Mouse (Mus musculus): Measurements from ENCODE around the gene Mcf2l.

Mcf2l gene

GRCm38 (mm10) chr8:12871461-12871860, 2.1 kb upstream of the Mcf2l start:
- no peak for ATAC-seq (ENCODE audit: insufficient number of reproducible peaks, low FRiP score, low TSS enrichment)

DNA sequence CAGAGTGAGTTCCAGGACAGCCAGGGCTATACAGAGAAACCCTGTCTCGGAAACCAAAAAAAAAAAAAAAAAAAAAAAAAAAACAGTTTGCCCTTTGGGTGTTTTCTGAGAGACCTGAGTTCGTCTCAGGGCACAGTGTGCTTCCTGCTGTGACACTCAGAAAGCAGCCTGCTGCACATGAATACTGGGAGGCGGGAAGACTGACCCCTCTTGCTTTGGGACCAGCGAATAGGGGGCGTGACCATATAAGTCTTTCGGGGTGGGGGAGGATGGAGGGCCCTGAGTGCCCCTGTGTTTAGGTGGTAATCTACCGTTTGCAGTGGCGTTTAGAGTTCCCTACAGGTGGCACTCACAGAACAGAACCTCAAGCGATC, 636 bp upstream of the Mcf2l start:
- no peak for ATAC-seq (ENCODE audit: insufficient number of reproducible peaks, low FRiP score, low TSS enrichment)

DNA sequence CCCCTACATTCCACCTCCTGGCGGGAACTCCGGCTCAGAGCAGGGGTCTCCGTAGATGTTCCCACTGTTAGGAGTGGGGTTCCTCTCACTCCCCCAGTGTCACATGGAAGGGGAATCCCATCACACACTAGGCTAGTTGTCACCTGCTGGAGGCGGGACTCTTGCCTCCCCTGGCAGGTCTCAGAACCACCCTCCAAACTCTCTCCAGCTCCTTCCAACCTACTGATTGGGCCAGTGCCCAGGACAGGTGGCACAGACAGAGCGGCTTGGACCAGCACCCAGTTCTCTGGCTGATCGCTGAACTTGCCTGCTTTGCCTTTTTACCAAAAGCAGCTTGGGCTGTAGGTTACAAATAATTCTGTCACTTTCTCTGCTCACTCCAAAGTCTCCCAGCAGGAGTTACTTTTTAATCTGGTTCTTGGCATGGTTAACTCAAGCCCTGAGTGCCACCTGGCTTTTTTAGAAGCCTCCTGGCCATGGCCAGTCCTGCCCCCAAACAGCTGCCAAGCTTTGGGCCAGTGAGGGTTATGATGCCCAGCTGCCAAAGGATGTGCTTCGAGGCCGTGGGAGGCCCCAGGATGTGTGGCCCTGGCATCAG, 687 bp downstream of the Mcf2l start:
- ATAC-seq (ENCODE audit: insufficient number of reproducible peaks, low FRiP score, low TSS enrichment), result peak; percentile 71

DNA sequence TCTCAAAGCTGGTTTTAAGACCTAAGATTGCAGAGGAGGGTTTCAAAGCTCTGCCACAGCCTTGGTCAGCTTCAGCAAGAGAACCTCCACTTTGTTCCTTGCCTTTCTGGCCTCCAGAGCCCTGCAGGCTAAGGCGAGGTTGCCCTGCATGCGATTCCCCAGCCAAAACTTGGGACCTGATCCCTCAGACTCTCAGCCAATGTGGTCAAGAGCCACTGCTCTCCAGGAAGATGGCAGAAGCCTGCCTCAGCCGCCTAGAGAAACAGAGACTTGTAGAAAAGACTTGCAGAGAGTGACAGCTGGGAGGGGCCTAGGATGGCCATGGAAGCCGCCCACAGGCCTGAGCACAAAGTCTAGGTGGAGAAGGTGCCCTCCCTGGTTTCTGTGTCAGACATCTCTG, 1.4 kb downstream of the Mcf2l start:
- ATAC-seq (ENCODE audit: insufficient number of reproducible peaks, low FRiP score, low TSS enrichment), result no peak

GRCm38 (mm10) chr8:12877126-12877525, 3.5 kb downstream of the Mcf2l start:
- ATAC-seq (ENCODE audit: insufficient number of reproducible peaks, low FRiP score, low TSS enrichment), result no peak

DNA sequence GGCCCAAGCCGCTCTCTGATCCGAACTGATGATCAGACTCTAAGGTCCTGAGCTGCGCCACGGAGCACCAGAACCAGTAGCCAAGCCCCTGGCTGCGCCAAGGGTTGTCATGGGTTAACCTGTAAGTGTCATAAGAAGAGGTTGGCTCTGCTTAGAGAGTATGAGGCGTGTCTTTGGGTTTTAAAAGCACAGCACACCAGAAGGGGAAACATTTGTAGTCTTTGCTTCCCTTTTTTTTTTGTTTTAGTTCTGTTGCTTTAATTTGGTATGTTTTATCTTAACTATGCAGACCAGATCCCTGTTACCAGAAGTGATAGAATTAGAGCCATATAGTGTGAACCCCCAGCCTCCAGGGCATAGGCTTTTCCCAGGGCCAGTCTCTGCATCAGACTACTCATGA, 6.6 kb downstream of the Mcf2l start:
- ATAC-seq (ENCODE audit: insufficient number of reproducible peaks, low FRiP score, low TSS enrichment), result no peak

- no peak; the same call in 1 of the 2 replicates for ATAC-seq (ENCODE audit: insufficient number of reproducible peaks, low FRiP score, low TSS enrichment)
These were observed 9.7 kb downstream of the Mcf2l start for GRCm38 (mm10) chr8:12883051-12884004.

- ATAC-seq (ENCODE audit: insufficient number of reproducible peaks, low FRiP score, low TSS enrichment), result no peak
These were observed 14.3 kb downstream of the Mcf2l start for GRCm38 (mm10) chr8:12887772-12888435.

DNA sequence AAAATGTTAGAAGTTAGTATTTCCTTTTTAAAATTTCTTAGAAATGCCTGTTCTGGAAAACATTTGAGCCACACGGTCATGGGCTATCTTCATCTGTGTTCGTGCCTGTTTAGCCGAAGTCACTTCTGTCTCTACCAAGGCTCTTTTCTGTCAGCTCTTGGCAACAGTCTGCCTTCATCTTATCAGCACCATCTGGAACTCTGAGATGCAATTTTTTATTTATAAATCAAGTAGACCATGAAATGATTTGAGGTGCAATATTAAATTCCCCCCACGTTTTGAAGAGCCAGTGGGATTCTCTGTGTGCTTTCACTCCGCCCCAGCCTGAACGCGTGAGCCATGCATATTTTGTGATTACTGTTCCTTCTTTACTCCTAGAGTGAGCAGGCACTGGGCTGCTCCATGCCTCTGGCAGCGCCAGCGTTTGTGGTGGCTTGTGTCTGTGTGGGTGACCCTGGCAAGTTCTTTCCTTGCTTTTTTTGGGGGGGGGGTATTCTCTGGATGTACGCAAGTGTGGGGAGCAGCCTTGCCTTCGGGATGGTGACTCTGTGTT, 15.5 kb downstream of the Mcf2l start:
- no peak for ATAC-seq (ENCODE audit: insufficient number of reproducible peaks, low FRiP score, low TSS enrichment)

DNA sequence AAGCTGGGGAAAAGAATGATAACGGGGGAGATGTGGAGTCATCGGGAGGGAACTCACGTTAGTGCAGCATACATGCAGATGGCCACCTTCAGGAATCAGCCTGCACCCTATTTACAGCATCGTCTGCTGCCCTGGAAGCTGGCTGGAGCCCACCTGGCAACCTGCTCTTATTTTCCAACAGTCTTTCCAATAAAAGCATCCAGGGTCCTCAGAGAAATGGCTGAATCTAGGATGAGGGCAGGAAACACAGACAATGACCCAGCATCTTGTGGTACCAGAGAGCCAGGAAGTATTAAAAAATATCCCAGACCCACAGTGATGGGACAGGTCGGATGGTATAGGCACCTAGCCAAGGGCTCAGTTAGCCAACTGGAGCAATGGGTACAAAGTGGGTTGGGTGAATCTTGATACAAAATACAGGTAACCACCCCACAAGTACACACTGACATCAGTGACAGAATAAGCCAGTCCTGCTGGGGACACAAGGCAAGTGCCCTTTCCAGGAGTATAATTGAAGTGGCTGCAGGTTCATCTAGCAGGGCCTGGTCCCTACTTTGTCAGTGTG, 19.4 kb downstream of the Mcf2l start:
- no peak for ATAC-seq (ENCODE audit: insufficient number of reproducible peaks, low FRiP score, low TSS enrichment)

GRCm38 (mm10) chr8:12893797-12894578, 20.4 kb downstream of the Mcf2l start:
- ATAC-seq (ENCODE audit: insufficient number of reproducible peaks, low FRiP score, low TSS enrichment), result peak; percentile 75

DNA sequence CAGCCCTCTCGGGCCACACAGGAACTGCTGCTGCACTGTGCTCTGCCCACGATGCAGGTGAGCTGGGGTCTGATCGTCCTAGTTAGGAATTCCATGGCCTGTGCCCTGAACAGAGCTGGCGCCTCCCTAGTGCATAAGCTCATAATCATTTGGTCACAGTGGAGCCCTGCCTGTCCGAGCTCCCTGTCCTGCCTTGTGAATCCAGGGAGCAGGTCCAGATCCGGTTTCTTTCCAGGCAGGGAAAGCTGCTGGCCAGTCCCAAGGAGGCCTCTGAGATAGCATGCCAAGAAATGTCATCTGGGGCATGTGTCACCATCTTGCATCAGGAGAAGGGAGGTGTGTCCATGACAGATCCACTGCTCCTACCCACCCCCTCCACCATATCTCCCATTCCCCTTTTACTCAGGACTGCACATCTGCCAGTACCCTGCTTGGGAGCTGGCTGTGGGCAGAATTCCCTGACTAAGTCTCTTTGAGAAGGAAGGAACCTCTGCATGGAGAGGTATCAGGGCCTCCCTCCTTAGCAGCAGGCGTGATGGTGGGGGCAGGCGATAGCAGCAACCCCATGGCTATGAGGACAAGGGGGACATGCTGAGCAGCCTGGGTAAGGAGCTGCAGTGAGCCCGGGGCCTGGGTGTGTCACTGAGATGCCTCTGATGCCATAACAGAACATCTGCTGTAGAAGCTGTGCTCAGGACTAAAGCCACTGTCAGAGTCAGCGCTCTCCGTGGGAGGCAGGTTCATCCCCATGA, 21.4 kb downstream of the Mcf2l start:
- peak; percentile 1; the same call in 1 of the 2 replicates for ATAC-seq (ENCODE audit: insufficient number of reproducible peaks, low FRiP score, low TSS enrichment)

DNA sequence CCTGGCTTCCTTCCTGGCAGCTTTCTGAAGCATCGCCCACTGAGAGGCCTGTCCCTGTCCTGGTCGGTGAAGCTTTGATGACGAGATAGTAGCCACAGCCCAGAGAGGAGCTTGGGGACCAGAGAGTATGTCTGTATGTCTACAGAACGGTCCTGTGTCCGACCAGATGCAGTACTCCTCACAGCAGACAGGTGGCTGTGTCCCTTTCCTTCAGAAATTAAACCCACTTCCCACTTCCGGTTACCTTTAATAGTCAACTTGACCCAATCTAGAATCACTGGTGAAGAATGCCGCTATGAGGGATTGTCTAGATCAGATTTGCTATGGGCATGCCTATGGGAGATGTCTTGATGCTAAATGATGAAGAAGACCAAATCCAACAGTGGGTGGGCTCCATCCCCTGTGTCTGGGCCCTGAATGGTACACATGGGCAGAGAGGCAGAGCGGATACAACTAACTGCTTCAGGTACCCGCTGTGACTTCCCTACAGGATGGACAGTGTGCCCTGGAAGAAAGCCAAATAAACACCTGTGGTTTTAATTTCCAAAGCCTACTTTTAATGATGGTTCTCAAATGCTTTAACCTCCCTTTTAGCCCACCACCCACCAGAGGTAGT, 22.0 kb downstream of the Mcf2l start:
- ATAC-seq (ENCODE audit: insufficient number of reproducible peaks, low FRiP score, low TSS enrichment), result no peak

- 0 out of 2 replicates have a peak, but pooled peaks have one; percentile 23 for ATAC-seq (ENCODE audit: insufficient number of reproducible peaks, low FRiP score, low TSS enrichment)
These were observed 23.1 kb downstream of the Mcf2l start for GRCm38 (mm10) chr8:12896494-12897373.

DNA sequence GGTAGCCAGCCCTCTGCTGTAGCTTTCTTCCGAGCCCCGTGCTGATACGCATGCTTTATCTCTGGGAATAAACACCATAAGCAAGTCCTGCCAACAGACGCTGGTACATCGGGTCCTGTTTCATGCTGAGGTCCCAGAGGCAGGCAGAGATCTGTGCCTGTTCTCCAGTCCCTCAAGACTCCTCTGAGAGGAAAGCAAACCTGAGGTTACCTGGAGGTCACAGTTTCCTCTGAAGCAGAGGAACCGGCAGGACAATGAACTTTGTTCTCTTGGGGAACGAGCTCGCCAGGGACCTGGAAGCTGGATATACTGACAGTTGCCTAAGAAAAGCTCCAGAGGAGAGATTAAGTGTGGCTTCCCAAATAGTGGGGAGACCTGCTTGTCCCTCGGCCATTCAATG, 24.2 kb downstream of the Mcf2l start:
- ATAC-seq (ENCODE audit: insufficient number of reproducible peaks, low FRiP score, low TSS enrichment), result no peak

DNA sequence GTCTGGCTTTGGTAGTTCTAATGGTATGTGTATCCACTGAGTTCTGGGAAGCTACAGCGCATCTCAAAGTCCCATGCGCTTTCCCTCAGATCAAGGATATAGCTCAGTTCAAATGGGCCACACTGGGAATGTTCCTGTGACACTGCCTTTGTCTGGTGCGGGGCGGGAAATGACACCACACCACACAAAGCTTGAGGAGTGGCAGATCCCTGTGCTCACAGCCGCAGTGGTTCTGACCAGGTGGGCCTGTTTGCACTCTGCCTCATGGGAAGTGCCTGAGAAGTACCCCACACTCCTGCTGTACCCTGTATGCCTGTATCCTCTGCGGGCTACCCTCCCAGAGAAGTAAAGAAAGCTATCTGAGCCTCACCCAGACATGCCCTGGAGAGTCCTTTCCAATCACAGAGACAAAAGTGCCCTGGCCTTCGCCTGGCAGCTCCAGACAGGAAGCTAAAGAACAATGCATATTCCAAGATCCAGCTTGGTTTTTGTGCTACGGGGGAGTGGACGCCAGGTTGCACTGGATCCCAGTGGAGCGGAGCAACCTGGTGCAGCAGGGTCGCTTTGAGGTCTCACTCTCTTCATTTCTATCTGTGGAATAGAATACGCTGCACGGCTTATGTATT, 30.3 kb downstream of the Mcf2l start:
- no peak for ATAC-seq (ENCODE audit: insufficient number of reproducible peaks, low FRiP score, low TSS enrichment)

DNA sequence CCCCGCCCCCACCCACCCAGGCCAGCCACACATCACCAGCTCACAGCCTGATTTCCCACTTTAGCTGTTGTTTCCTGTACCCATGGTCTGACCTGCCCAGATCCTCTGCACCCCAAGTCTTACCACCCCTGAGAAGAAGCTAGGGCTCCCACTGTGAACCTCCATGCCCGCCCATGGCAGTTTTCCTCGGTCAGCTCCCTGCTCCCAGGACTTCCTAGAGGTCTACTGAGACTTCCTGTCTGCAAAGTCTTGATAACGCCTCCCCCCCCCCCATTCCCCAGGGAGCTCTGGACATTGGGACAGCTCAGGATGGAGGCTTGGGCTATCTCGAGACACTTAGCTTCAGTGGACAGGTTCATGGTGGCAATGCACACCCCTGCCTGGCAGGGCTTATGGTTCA, 31.5 kb downstream of the Mcf2l start:
- no peak for ATAC-seq (ENCODE audit: insufficient number of reproducible peaks, low FRiP score, low TSS enrichment)

Measured in cerebellum, adult (tissue).